Mouse (Mus musculus) left cerebral cortex, adult 6 months (tissue): Measurements from ENCODE around the gene Zrsr1. TPM values are rescaled to one million over a fixed set of nuclear protein-coding genes. Genes with fewer than 3 reads are reported as not detected.

Experiments used
- long read RNA-seq, 2 experiments: library from polyadenylated mRNA; unstranded; transcript quantifications; one replicate each; pipeline ENCODE4 v2.0.0; 2019 to 2020
- polyA plus RNA-seq: library from polyadenylated mRNA; unstranded; fragments of <200 nt; fragmentation: Nextera tagmentation; gene quantifications from 2 replicates; pipeline ENCODE4 v1.2.3, GENCODE M21; 2021

Gene Zrsr1
- polyA plus RNA-seq: 5.5 and 10.3 TPM in 2 replicates
- long read RNA-seq, experiment 1, full-length matches to known transcripts: 14 of 14 reads
- long read RNA-seq, experiment 1, partial matches to known transcripts: 0 of 14 reads
- long read RNA-seq, experiment 1, other reads (novel, unspliced or antisense): 0 of 14 reads
- long read RNA-seq, experiment 2, transcript Zrsr1-203 (1 exons, 3,282 nt): major isoform, 31 of 31 reads
- long read RNA-seq, experiment 2, partial matches to known transcripts: 0 of 31 reads
- long read RNA-seq, experiment 2, other reads (novel, unspliced or antisense): 0 of 31 reads

DNA sequence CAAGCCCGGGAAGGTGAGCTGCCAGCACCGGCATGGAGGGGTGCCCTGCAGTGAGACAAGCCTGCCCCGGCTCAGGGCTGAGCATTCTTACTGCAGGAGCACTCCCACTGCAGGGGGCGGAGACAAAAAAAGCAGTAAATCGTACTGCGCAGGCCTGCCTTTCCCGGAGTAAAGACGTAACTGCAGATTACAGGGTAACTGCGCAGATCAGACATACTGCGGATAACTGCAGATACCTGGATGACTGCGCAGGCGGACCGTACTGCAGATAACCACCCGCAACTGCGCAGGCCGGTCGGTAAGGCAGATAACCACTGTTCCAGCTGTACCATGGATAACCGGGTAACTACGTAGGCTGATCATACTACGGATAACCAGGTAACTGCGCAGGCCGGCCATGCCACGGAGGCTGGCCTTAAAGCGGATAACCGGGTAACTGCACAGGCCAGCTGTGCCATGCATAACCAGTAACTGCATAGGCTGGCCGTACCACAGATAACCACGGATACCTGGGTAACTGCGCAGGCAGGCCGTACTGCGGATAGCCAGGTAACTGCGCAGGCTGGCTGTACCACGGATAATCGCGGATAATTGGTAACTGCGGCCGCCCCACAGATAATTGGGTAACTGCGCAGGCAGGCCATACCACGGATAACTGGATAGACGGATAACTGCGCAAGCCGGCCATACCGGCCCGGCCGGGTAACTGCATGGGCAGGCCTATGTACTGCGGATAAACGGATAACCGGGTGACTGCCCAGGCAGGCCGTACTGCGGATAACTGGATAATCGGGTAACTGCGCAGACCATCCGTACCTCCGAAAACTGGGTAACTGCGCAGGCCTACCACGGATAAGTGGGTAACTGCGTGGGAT lies at the start of gene Zrsr1:
Gene Zrsr1, plus strand, starts transcription at position 171 of the 875 bp plus-strand sequence.

DNA sequence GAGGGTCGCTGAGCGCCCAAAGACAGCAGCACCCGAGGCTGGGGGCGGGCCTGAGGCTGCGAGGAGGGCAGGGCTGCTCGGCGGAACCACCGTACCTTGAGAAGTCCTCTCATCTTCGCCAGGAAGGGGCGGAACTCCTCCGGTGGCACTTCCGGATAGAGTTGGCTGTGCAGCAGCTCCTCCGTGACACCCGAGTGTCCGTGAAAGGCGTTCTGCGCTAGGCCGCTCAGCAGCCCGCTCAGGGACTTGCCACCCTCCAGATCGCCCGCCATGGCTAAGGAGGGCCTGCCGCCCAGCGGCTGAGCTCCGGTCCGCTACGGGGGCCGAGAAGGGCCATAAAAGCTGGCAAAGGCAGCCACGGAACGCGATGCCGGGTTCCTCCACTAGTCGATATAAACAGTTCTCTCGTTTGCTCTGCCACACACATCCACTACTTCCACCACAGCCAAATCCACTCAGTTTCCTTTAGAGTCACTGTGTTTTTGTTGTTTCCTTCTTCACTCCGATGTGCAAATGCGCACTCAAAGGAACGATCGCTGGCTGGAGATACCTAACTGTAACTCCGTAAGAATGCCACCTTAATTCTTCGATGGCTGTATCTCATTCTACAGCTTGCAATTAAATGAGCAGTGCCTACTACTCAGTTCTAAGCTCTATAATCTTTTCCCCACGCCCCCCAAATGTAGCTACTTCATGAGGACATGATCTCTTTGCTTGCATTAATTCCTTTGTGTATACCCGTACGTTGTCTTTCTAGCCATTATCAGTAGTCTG lies 10.4 kb downstream of the Zrsr1 start, which contains the start of the genes Gm28048 and Commd1:
Gene Gm28048, minus strand, starts transcription at position 107 of the 774 bp plus-strand sequence.
Gene Commd1, minus strand, starts transcription at position 399 of the 774 bp plus-strand sequence.

DNA sequence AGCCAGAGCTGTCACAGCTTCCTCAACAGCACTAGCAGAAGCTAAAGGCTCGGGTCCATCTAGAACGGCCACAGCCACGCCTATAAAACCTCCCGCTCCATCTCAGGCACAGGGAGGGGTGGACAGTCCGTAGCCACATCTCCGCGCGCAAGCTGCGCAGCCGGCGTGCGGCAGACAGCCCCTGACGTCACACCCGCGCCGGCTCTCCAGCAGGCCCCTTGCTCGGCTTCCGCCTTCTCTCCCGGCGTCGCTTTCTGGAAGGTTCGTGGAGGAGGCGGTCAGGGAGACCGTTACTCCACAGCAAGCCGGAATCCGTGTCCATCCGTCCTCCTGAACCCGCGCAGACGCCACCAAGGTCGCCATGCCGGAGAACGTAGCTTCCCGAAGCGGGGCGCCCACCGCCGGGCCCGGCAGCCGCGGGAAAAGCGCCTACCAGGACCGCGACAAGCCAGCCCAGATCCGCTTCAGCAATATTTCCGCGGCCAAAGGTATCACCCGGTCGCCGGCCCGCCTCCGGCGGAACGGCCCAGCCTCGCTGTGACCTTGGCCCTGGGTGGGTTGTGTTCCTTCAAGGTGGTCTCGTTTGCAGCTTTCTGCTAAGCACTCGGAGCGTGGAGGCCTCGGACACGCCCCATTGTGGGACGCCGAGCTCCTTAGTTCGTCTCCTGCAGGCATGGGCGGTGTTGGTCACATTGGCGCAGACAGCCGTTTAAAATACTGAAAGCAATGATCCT lies 18.8 kb downstream of the Zrsr1 start, which contains the start of gene Cct4:
Gene Cct4, plus strand, starts transcription at position 127 of the 734 bp plus-strand sequence.

DNA sequence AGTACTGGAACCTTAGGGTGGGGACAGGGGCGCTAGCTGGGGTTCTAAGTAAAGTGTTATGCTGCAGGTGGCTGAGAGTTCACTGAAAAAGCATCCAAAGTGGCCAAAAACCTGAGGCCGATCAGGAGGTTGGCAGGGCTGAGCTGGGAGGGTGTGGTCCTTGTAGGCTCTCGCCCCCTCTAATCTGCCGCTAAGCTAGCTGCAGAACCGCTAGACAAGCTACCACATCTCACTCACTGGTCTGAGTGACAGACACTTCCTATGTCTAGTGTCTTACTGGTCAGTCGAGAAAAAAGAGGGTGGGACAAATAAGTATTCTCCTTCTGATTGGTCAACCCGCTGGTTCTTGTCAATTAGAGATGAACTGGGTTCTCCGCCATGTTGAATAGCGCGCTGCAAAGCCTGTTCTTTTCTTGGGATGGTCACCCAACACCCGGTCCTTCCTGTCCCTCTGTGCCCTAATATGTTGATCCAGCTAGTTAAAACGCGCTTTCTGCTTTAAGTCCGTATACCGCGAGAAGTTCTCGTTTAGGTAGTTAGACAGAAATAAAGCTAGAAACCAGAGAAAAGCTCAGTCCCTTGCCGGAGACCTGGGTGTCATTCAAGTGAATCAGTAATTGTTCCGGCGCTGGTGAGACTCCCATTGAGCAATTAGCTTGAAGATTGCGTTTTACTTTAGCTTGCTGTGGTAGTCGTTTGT lies 35.8 kb downstream of the Zrsr1 start, which contains the start of gene Fam161a:
Gene Fam161a, plus strand, starts transcription at position 51 of the 700 bp plus-strand sequence.

Other genes with a start within 250 kb of the Zrsr1 start
- gene B3gnt2, start 111.0 kb upstream of the Zrsr1 start, polyA plus RNA-seq: 11.7 and 16.8 TPM in 2 replicates
- 9.7 and 11.0 TPM in 2 replicates for gene Gm28048, start 10.1 kb downstream of the Zrsr1 start, polyA plus RNA-seq
- gene Commd1, start 10.4 kb downstream of the Zrsr1 start, polyA plus RNA-seq: 109 and 174 TPM in 2 replicates
- gene Cct4, start 18.5 kb downstream of the Zrsr1 start, polyA plus RNA-seq: 168 and 194 TPM in 2 replicates
- gene Fam161a, start 35.5 kb downstream of the Zrsr1 start, polyA plus RNA-seq: 2.4 and 2.9 TPM in 2 replicates